Mouse (Mus musculus): ENCODE measurements around the gene Epsti1. TPM values are rescaled to one million over a fixed set of nuclear protein-coding genes. Genes with fewer than 3 reads are reported as not detected.
A peak's percentile ranks its signal among the peaks of the same experiment; 100 is the strongest.
"Not testable (repeated sequence)": the region's sequence is repeated elsewhere in the genome, so short reads cannot be mapped to it uniquely, and the experiment has no call there.

The Epsti1 gene
- total RNA-seq (2021), result under 1 TPM in 1 of 2 experiments, not detected in 1; 0.38 TPM

GRCm38 (mm10) chr14:77904171-77904762 lies at the start of gene Epsti1:
Gene Epsti1 (plus strand): TSS chr14:77904239.
- DNase-seq (ENCODE audit: extremely low spot score in 1 of 2, low spot score in 1 of 2), result no peak

- DNase-seq (ENCODE audit: extremely low spot score in 1 of 2, low spot score in 1 of 2), result no peak
These were observed 44.1 kb upstream of the Epsti1 start for GRCm38 (mm10) chr14:77859894-77860293.

- no peak for DNase-seq (ENCODE audit: extremely low spot score in 1 of 2, low spot score in 1 of 2)
These were observed 43.0 kb upstream of the Epsti1 start for GRCm38 (mm10) chr14:77860841-77861560.

GRCm38 (mm10) chr14:77864051-77864450 lies 40.0 kb upstream of the Epsti1 start:
- DNase-seq (ENCODE audit: extremely low spot score in 1 of 2, low spot score in 1 of 2), result no peak

GRCm38 (mm10) chr14:77864510-77864909 lies 39.5 kb upstream of the Epsti1 start:
- no peak for DNase-seq (ENCODE audit: extremely low spot score in 1 of 2, low spot score in 1 of 2)

GRCm38 (mm10) chr14:77867601-77868000 lies 36.4 kb upstream of the Epsti1 start:
- DNase-seq (ENCODE audit: extremely low spot score in 1 of 2, low spot score in 1 of 2), result no peak

- DNase-seq (ENCODE audit: extremely low spot score in 1 of 2, low spot score in 1 of 2), result no peak
These were observed 33.1 kb upstream of the Epsti1 start for GRCm38 (mm10) chr14:77870926-77871325.

GRCm38 (mm10) chr14:77871380-77871975 lies 32.6 kb upstream of the Epsti1 start:
- no peak for DNase-seq (ENCODE audit: extremely low spot score in 1 of 2, low spot score in 1 of 2)

GRCm38 (mm10) chr14:77874304-77875241 lies 29.5 kb upstream of the Epsti1 start, which contains the start of gene Dnajc15:
Gene Dnajc15 (minus strand): TSS chr14:77875125.
- peak; percentile 87 to 89 for DNase-seq (ENCODE audit: extremely low spot score in 1 of 2, low spot score in 1 of 2)

- DNase-seq (ENCODE audit: extremely low spot score in 1 of 2, low spot score in 1 of 2), result no peak
These were observed 27.8 kb upstream of the Epsti1 start for GRCm38 (mm10) chr14:77876199-77876598.

- not testable (repeated sequence) for DNase-seq (ENCODE audit: extremely low spot score in 1 of 2, low spot score in 1 of 2)
These were observed 26.2 kb upstream of the Epsti1 start for GRCm38 (mm10) chr14:77877876-77878275.

GRCm38 (mm10) chr14:77881998-77882397 lies 22.0 kb upstream of the Epsti1 start:
- DNase-seq (ENCODE audit: extremely low spot score in 1 of 2, low spot score in 1 of 2), result no peak

- no peak for DNase-seq (ENCODE audit: extremely low spot score in 1 of 2, low spot score in 1 of 2)
These were observed 21.4 kb upstream of the Epsti1 start for GRCm38 (mm10) chr14:77882669-77883068.

GRCm38 (mm10) chr14:77886376-77886775 lies 17.7 kb upstream of the Epsti1 start:
- DNase-seq (ENCODE audit: extremely low spot score in 1 of 2, low spot score in 1 of 2), result no peak

GRCm38 (mm10) chr14:77886941-77887340 lies 17.1 kb upstream of the Epsti1 start:
- DNase-seq (ENCODE audit: extremely low spot score in 1 of 2, low spot score in 1 of 2), result no peak

- DNase-seq (ENCODE audit: extremely low spot score in 1 of 2, low spot score in 1 of 2), result no peak
These were observed 14.1 kb upstream of the Epsti1 start for GRCm38 (mm10) chr14:77889911-77890310.

- DNase-seq (ENCODE audit: extremely low spot score in 1 of 2, low spot score in 1 of 2), result no peak
These were observed 8.1 kb upstream of the Epsti1 start for GRCm38 (mm10) chr14:77895951-77896350.

- DNase-seq (ENCODE audit: extremely low spot score in 1 of 2, low spot score in 1 of 2), result no peak
These were observed 1.5 kb upstream of the Epsti1 start for GRCm38 (mm10) chr14:77902541-77902940.

GRCm38 (mm10) chr14:77905466-77905865 lies 1.4 kb downstream of the Epsti1 start:
- no peak for DNase-seq (ENCODE audit: extremely low spot score in 1 of 2, low spot score in 1 of 2)

GRCm38 (mm10) chr14:77906586-77906985 lies 2.5 kb downstream of the Epsti1 start:
- DNase-seq (ENCODE audit: extremely low spot score in 1 of 2, low spot score in 1 of 2), result no peak

Data from layer of hippocampus, postnatal 25 days (tissue).